10 mouse cellular contexts compared by ENCODE assay signal in the genomic region with DNA sequence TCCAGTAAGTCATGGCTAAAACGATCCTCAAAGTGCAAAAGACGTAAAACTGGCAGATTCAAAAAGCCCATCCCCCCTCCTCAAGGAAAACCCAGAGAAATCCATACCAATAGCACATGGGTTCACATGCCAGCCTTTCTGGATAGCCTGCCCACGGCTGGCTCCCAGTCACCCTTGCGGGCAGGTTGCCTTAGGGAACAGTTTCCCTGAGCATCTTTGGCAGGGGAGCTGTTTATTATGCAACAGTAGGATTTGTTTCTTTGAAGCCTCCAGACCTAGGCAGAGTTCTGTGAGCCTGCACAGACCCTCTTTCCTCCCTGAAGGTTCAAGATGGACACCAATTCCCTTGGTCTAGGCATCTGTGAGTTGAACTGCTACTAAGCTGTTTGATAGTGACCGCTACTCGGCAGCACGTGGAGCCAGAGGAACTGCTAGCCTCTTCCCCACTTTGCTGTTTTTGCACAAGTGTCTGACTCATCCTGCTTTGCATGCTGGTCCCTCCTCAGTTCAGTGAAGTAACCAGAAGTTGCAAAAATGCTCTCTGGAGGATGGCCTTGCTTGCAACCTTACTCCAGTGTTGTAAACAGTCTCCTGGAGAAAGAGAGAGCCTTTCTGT. TPM values are rescaled to one million over a fixed set of nuclear protein-coding genes. Genes with fewer than 3 reads are reported as not detected.
A peak's percentile ranks its signal among the peaks of the same experiment; 100 is the strongest.
DNase-seq lines count a peak whose midpoint lies in the region; ATAC-seq and TF ChIP-seq lines count a peak whose summit lies in the region.
"Had no signal": no experiment of that assay in that cellular context is flagged by ENCODE, and none has a peak within 500 bp of the region (broad histone marks: within the 10 kb centered on the region; RNA-seq: fewer than 3 reads in every experiment).

No protein-coding gene starts in this region.

- no peak overlapping the region for H3K4me2 ChIP-seq in kidney, embryonic 16.5 days (replicated peaks; ENCODE audit: low read depth, low read length)
- no peak overlapping the region for H3K4me2 ChIP-seq in midbrain, embryonic 16.5 days (ENCODE audit: low read length)
- H3K4me2 ChIP-seq: liver, embryonic 13.5 days; neural tube, embryonic 12.5 days had no signal

- DNase-seq in kidney, adult 8-10 months: no peak
- peak; percentile 86 for DNase-seq in 3T3-L1 (ENCODE audit: low read depth, low spot score)
- DNase-seq in lung, postnatal 14 days: peak; percentile 37
- DNase-seq in embryo, embryonic 10.5 days (ENCODE audit: low spot score): no peak
- DNase-seq: liver, embryonic 13.5 days had no signal

- no peak for ATAC-seq in kidney, embryonic 16.5 days (ENCODE audit: low FRiP score, low TSS enrichment)
- ATAC-seq in midbrain, embryonic 16.5 days: no peak

- H3K27ac ChIP-seq in kidney, embryonic 16.5 days (ENCODE audit: low read length): peak overlapping the region; percentile 85
- no peak overlapping the region for H3K27ac ChIP-seq in midbrain, embryonic 16.5 days (ENCODE audit: low read length)
- H3K27ac ChIP-seq: embryonic facial prominence, embryonic 10.5 days; liver, embryonic 13.5 days; neural tube, embryonic 12.5 days had no signal

- H3K36me3 ChIP-seq in kidney, embryonic 16.5 days (ENCODE audit: insufficient read depth, low read length): peaks cover 17% of the 10 kb centered on the region
- peaks cover 29% of the 10 kb centered on the region for H3K36me3 ChIP-seq in C2C12 (ENCODE audit: control insufficient read depth, insufficient read depth)
- peaks cover 3% of the 10 kb centered on the region; the same call in 1 of the 2 replicates for H3K36me3 ChIP-seq in midbrain, embryonic 16.5 days (ENCODE audit: control insufficient read depth, insufficient read depth, low read length)

- no peaks in the 10 kb centered on the region for H3K9me3 ChIP-seq in kidney, embryonic 16.5 days (ENCODE audit: low read length)
- no peaks in the 10 kb centered on the region for H3K9me3 ChIP-seq in midbrain, embryonic 16.5 days (replicated peaks; ENCODE audit: control insufficient read depth, low read length, poor library complexity, severe bottlenecking)
- H3K9me3 ChIP-seq: embryonic facial prominence, embryonic 10.5 days; liver, embryonic 13.5 days; neural tube, embryonic 12.5 days had no signal

- no peak overlapping the region for H3K4me3 ChIP-seq in kidney, embryonic 16.5 days (ENCODE audit: low read length)
- H3K4me3 ChIP-seq in C2C12 (ENCODE audit: insufficient read depth, poor library complexity, severe bottlenecking): no peak overlapping the region
- H3K4me3 ChIP-seq in midbrain, embryonic 16.5 days (ENCODE audit: low read depth, low read length): no peak overlapping the region
- H3K4me3 ChIP-seq: embryonic facial prominence, embryonic 10.5 days; liver, embryonic 13.5 days; neural tube, embryonic 12.5 days had no signal

- 76% methylated on average over 7 of the region's 7 CpGs for WGBS in kidney, embryonic 16.5 days
- WGBS in midbrain, embryonic 16.5 days: 91% methylated on average over 7 of the region's 7 CpGs

- H3K4me1 ChIP-seq in kidney, embryonic 16.5 days (ENCODE audit: insufficient read depth, low read length): peaks cover 38% of the 10 kb centered on the region
- no peaks in the 10 kb centered on the region for H3K4me1 ChIP-seq in midbrain, embryonic 16.5 days (ENCODE audit: control insufficient read depth, insufficient read depth, low read length)

- no peaks in the 10 kb centered on the region for H3K27me3 ChIP-seq in kidney, embryonic 16.5 days (ENCODE audit: insufficient read depth, low read length)
- H3K27me3 ChIP-seq in C2C12 (ENCODE audit: control insufficient read depth, insufficient read depth, insufficient read length): no peaks in the 10 kb centered on the region
- H3K27me3 ChIP-seq in midbrain, embryonic 16.5 days (ENCODE audit: control insufficient read depth, insufficient read depth, low read depth, low read length): no peaks in the 10 kb centered on the region
- H3K27me3 ChIP-seq: liver, embryonic 13.5 days; neural tube, embryonic 12.5 days had no signal

- peak overlapping the region; percentile 30 for H3ac ChIP-seq in C2C12 (ENCODE audit: control insufficient read depth, insufficient read length, low read depth)

- no peak for TF ChIP-seq CTCF in C2C12 (IDR thresholded peaks at IDR 0.05; ENCODE audit: control insufficient read depth, insufficient read depth, insufficient read length)

- H3K79me3 ChIP-seq in C2C12 (ENCODE audit: low read depth): peaks cover 25% of the 10 kb centered on the region

- H3K79me2 ChIP-seq in C2C12 (ENCODE audit: control insufficient read depth, insufficient read depth): peaks cover 74% of the 10 kb centered on the region

- H3K9ac ChIP-seq in kidney, embryonic 16.5 days (replicated peaks; ENCODE audit: low read length): no peak overlapping the region
- no peak overlapping the region for H3K9ac ChIP-seq in midbrain, embryonic 16.5 days (ENCODE audit: low read depth, low read length)
- H3K9ac ChIP-seq: liver, embryonic 13.5 days; neural tube, embryonic 12.5 days had no signal

TF ChIP-seq in C2C12, 6 proteins besides CTCF, POLR2A, EP300 and RAD21:
- TF ChIP-seq MYOD1 (IDR thresholded peaks at IDR 0.05; ENCODE audit: control insufficient read depth, insufficient read length, low read depth) (no peak), USF1 (IDR thresholded peaks at IDR 0.05; ENCODE audit: low read depth) (peak; percentile 66), MYOG (IDR thresholded peaks at IDR 0.05; ENCODE audit: control insufficient read depth, extremely low read depth, insufficient read length) (no peak), MAX (IDR thresholded peaks at IDR 0.05) (peak; percentile 97)

RNA-seq across cellular contexts. Expression of a gene that starts 33.5 kb away (rescaled TPM):
- polyA plus RNA-seq in kidney, embryonic 16.5 days (2015; fragmentation: Nextera tagmentation; extraction: Ambion mirVana): 74.7 and 75.4 TPM in 2 replicates
- polyA plus RNA-seq in C2C12 (2012; fragmentation: generic; extraction: Trizol): 75.2 TPM
- polyA plus RNA-seq in midbrain, embryonic 16.5 days (2015; fragmentation: Nextera tagmentation; extraction: Ambion mirVana): 87.2 and 87.8 TPM in 2 replicates

RNA-seq across cellular contexts. Expression of a gene that starts 40.9 kb away (rescaled TPM):
- 106 and 107 TPM in 2 replicates for polyA plus RNA-seq in kidney, embryonic 16.5 days (2015; fragmentation: Nextera tagmentation; extraction: Ambion mirVana)
- 106 TPM for polyA plus RNA-seq in C2C12 (2012; fragmentation: generic; extraction: Trizol)
- 123 and 127 TPM in 2 replicates for polyA plus RNA-seq in midbrain, embryonic 16.5 days (2015; fragmentation: Nextera tagmentation; extraction: Ambion mirVana)

Comparison
In these comparisons a context has a peak if more than half of its experiments do, and no peak if none do; other contexts are left out.
1. DNase-seq: peak in 3T3-L1 (single experiment) and lung, postnatal 14 days (single experiment); none in kidney, adult 8-10 months (0 of 2) and embryo, embryonic 10.5 days (single experiment).